Mouse (Mus musculus) forebrain, embryonic 14.5 days (tissue): ENCODE measurements at regions not wholly inside any gene's neighbourhood (a gene's known extent, or its start where the extent isn't known, plus 50 kb on each side); places are given as distances from the start of the nearest gene placed in this dataset.

Source experiments
- ATAC-seq: fragments of 200-750 bp; cut with Nextera tagmentation; 2 replicates; pipeline ENCODE4 v1.8.0; 2017; ENCODE audit warnings: mild to moderate bottlenecking, moderate library complexity
- DNase-seq: peaks from one replicate; pipeline ENCODE4 v3.0.0-alpha.2; 2015; ENCODE audit warnings: low spot score
- H3K27ac ChIP-seq: fragments of 300-500 bp; sonication (generic); 2 replicates; pipeline ENCODE4 v1.5.1; 2014; ENCODE audit warnings: low read depth, mild to moderate bottlenecking, control low read depth, low read length, moderate library complexity
- H3K27me3 ChIP-seq: fragments of 300-500 bp; sonication (generic); replicated peaks from 2 replicates; pipeline ENCODE4 v1.6.1; 2014; ENCODE audit warnings: low read length, control low read depth, mixed read lengths; ENCODE audit not compliant: control insufficient read depth, insufficient read depth
- H3K36me3 ChIP-seq: fragments of 300-500 bp; sonication (generic); 2 replicates; pipeline ENCODE4 v1.6.1; 2014; ENCODE audit warnings: low read length, control low read depth; ENCODE audit not compliant: control insufficient read depth, insufficient read depth
- H3K4me1 ChIP-seq: fragments of 300-500 bp; sonication (generic); 2 replicates; pipeline ENCODE4 v1.6.1; 2014; ENCODE audit warnings: antibody characterized with exemption, low read length, control low read depth; ENCODE audit not compliant: control insufficient read depth, insufficient read depth
- H3K4me2 ChIP-seq: fragments of 300-500 bp; sonication (generic); 2 replicates; pipeline ENCODE4 v1.6.1; 2014; ENCODE audit warnings: mild to moderate bottlenecking, control low read depth, low read length
- H3K4me3 ChIP-seq: fragments of 300-500 bp; sonication (generic); 2 replicates; pipeline ENCODE4 v1.5.1; 2014; ENCODE audit warnings: low read depth, low read length, control low read depth
- H3K9ac ChIP-seq: fragments of 300-500 bp; sonication (generic); 2 replicates; pipeline ENCODE4 v1.6.1; 2014; ENCODE audit warnings: mild to moderate bottlenecking, low read length, control low read depth, moderate library complexity
- H3K9me3 ChIP-seq: fragments of 300-500 bp; sonication (generic); replicated peaks from 2 replicates; pipeline ENCODE4 v1.6.1; 2016; ENCODE audit warnings: low read length, control low read depth, mixed read lengths; ENCODE audit not compliant: control insufficient read depth
- WGBS: fragments of 180-500 bp; shearing (Covaris S2); extraction: QIAGEN DNeasy Blood & Tissue Kit; methylation state at CpG from one replicate; pipeline ENCODE4 v1.1.7; 2014; 5-methylcytosine and 5-hydroxymethylcytosine counted together

- no peaks in the 10 kb centered on the region for H3K27me3 ChIP-seq
- H3K4me3 ChIP-seq, result no peak overlapping the region
- ATAC-seq, result no peak
- H3K9me3 ChIP-seq, result no peaks in the 10 kb centered on the region
- H3K9ac ChIP-seq, result no peak overlapping the region
- H3K36me3 ChIP-seq, result no peaks in the 10 kb centered on the region
- no peaks in the 10 kb centered on the region for H3K4me1 ChIP-seq
- DNase-seq, result no peak
- no peak overlapping the region for H3K4me2 ChIP-seq
- 37% methylated on average over 9 of the region's 9 CpGs for WGBS
- H3K27ac ChIP-seq, result no peak overlapping the region
Observed at GRCm38 (mm10) chr3:38050856-38051255, 326.6 kb upstream of the Gm5148 start.

- Histone ChIP-seq H3K27me3 (no peaks in the 10 kb centered on the region), H3K4me3 (no peak overlapping the region), H3K9me3 (no peaks in the 10 kb centered on the region), H3K36me3 (no peaks in the 10 kb centered on the region), H3K9ac (no peak overlapping the region), H3K4me2 (no peak overlapping the region), H3K4me1 (no peaks in the 10 kb centered on the region), H3K27ac (no peak overlapping the region)
- no peak for DNase-seq
- 77% methylated on average over 1 of the region's 1 CpGs for WGBS
- no peak for ATAC-seq
Observed at GRCm38 (mm10) chr3:38050366-38050765, 326.1 kb upstream of the Gm5148 start.

GRCm38 (mm10) chr3:38049290-38049689, 325.0 kb upstream of the Gm5148 start:
- no peak overlapping the region for H3K4me3 ChIP-seq
- no peak overlapping the region for H3K27ac ChIP-seq
- DNase-seq, result peak; percentile 30
- no peaks in the 10 kb centered on the region for H3K27me3 ChIP-seq
- 59% methylated on average over 2 of the region's 2 CpGs for WGBS
- H3K36me3 ChIP-seq, result no peaks in the 10 kb centered on the region
- no peaks in the 10 kb centered on the region for H3K9me3 ChIP-seq
- H3K4me2 ChIP-seq, result no peak overlapping the region
- no peak for ATAC-seq
- no peaks in the 10 kb centered on the region for H3K4me1 ChIP-seq
- H3K9ac ChIP-seq, result no peak overlapping the region

- H3K36me3 ChIP-seq, result no peaks in the 10 kb centered on the region
- DNase-seq, result no peak
- no peak overlapping the region for H3K9ac ChIP-seq
- no peaks in the 10 kb centered on the region for H3K9me3 ChIP-seq
- H3K4me2 ChIP-seq, result no peak overlapping the region
- no peak overlapping the region for H3K4me3 ChIP-seq
- no peaks in the 10 kb centered on the region for H3K27me3 ChIP-seq
- no peak overlapping the region for H3K27ac ChIP-seq
- no peaks in the 10 kb centered on the region for H3K4me1 ChIP-seq
- ATAC-seq, result no peak
- 87% methylated on average over 4 of the region's 4 CpGs for WGBS
Observed at GRCm38 (mm10) chr3:38047445-38047844, 323.2 kb upstream of the Gm5148 start.

GRCm38 (mm10) chr3:38046611-38047010, 322.3 kb upstream of the Gm5148 start:
- ATAC-seq (no peak), DNase-seq (no peak)
- no peak overlapping the region for H3K4me2 ChIP-seq
- no peaks in the 10 kb centered on the region for H3K4me1 ChIP-seq
- WGBS, result 77% methylated on average over 4 of the region's 4 CpGs
- H3K9me3 ChIP-seq, result no peaks in the 10 kb centered on the region
- H3K27ac ChIP-seq, result no peak overlapping the region
- no peaks in the 10 kb centered on the region for H3K27me3 ChIP-seq
- no peak overlapping the region for H3K4me3 ChIP-seq
- no peak overlapping the region for H3K9ac ChIP-seq
- no peaks in the 10 kb centered on the region for H3K36me3 ChIP-seq

GRCm38 (mm10) chr3:38045989-38046388, 321.7 kb upstream of the Gm5148 start:
- WGBS, result 76% methylated on average over 2 of the region's 2 CpGs

GRCm38 (mm10) chr3:38045523-38045922, 321.2 kb upstream of the Gm5148 start:
- DNase-seq (peak; percentile 25), ATAC-seq (no peak)
- Histone ChIP-seq H3K9ac (no peak overlapping the region), H3K4me1 (no peaks in the 10 kb centered on the region), H3K4me2 (no peak overlapping the region), H3K27me3 (no peaks in the 10 kb centered on the region), H3K4me3 (no peak overlapping the region), H3K27ac (no peak overlapping the region), H3K9me3 (no peaks in the 10 kb centered on the region), H3K36me3 (no peaks in the 10 kb centered on the region)
- WGBS, result 55% methylated on average over 6 of the region's 6 CpGs

More at GRCm38 (mm10) chr3:38045989-38046388, 321.7 kb upstream of the Gm5148 start:
- ATAC-seq (no peak), DNase-seq (peak; percentile 24)
- Histone ChIP-seq H3K9ac (no peak overlapping the region), H3K4me2 (no peak overlapping the region), H3K36me3 (no peaks in the 10 kb centered on the region), H3K27ac (no peak overlapping the region), H3K27me3 (no peaks in the 10 kb centered on the region), H3K4me3 (no peak overlapping the region), H3K4me1 (no peaks in the 10 kb centered on the region), H3K9me3 (no peaks in the 10 kb centered on the region)

GRCm38 (mm10) chr3:38044338-38044737, 320.0 kb upstream of the Gm5148 start:
- H3K9me3 ChIP-seq, result no peaks in the 10 kb centered on the region
- no peaks in the 10 kb centered on the region for H3K4me1 ChIP-seq
- H3K36me3 ChIP-seq, result no peaks in the 10 kb centered on the region
- WGBS, result 80% methylated on average over 7 of the region's 7 CpGs
- H3K27me3 ChIP-seq, result no peaks in the 10 kb centered on the region
- H3K27ac ChIP-seq, result no peak overlapping the region
- H3K4me3 ChIP-seq, result no peak overlapping the region
- ATAC-seq (no peak), DNase-seq (no peak)
- H3K9ac ChIP-seq, result no peak overlapping the region
- H3K4me2 ChIP-seq, result no peak overlapping the region

GRCm38 (mm10) chr3:38042614-38043013, 318.3 kb upstream of the Gm5148 start:
- no peak overlapping the region for H3K4me2 ChIP-seq
- H3K9me3 ChIP-seq, result no peaks in the 10 kb centered on the region
- no peak overlapping the region for H3K9ac ChIP-seq
- H3K4me3 ChIP-seq, result no peak overlapping the region
- DNase-seq (no peak), ATAC-seq (no peak)
- WGBS, result 84% methylated on average over 6 of the region's 6 CpGs
- H3K4me1 ChIP-seq, result no peaks in the 10 kb centered on the region
- H3K27ac ChIP-seq, result no peak overlapping the region
- H3K36me3 ChIP-seq, result no peaks in the 10 kb centered on the region
- H3K27me3 ChIP-seq, result no peaks in the 10 kb centered on the region
